Mouse (Mus musculus) cerebellum, adult 2 months (tissue): Measurements from ENCODE around the gene Apol7e.
"Not testable (repeated sequence)": the region's sequence is repeated elsewhere in the genome, so short reads cannot be mapped to it uniquely, and the experiment has no call there.

ENCODE experiments used
- CTCF ChIP-seq: fragments of 200-500 bp; IDR thresholded peaks from 2 replicates; pipeline ENCODE4 v1.5.1; 2011; ENCODE audit warnings: low read depth, mild to moderate bottlenecking, control low read depth, low read length, moderate library complexity, borderline replicate concordance; ENCODE audit not compliant: insufficient read depth
- POLR2A ChIP-seq: fragments of 200-500 bp; IDR thresholded peaks from 2 replicates; pipeline ENCODE4 v1.6.1; 2011; ENCODE audit warnings: low read length, control low read depth, borderline replicate concordance; ENCODE audit not compliant: insufficient read depth

GRCm38 (mm10) chr15:77674081-77674480, 24.6 kb upstream of the Apol7e start:
- not testable (repeated sequence) for TF ChIP-seq CTCF, POLR2A
